Mouse (Mus musculus): ENCODE results near the gene Haghl.
"Not testable (repeated sequence)": the region's sequence is repeated elsewhere in the genome, so short reads cannot be mapped to it uniquely, and the experiment has no call there.

Haghl gene

GRCm38 (mm10) chr17:25818851-25819780 is 33.6 kb upstream of the Haghl start:
- DNase-seq = peak in 1 of 2 experiments; percentile 33

- no peak for DNase-seq
These were observed 32.2 kb upstream of the Haghl start for GRCm38 (mm10) chr17:25817662-25818061.

GRCm38 (mm10) chr17:25813471-25813870 is 28.0 kb upstream of the Haghl start:
- peak; percentile 97 to 98 for DNase-seq

- no peak for DNase-seq
These were observed 25.4 kb upstream of the Haghl start for GRCm38 (mm10) chr17:25810890-25811289.

DNA sequence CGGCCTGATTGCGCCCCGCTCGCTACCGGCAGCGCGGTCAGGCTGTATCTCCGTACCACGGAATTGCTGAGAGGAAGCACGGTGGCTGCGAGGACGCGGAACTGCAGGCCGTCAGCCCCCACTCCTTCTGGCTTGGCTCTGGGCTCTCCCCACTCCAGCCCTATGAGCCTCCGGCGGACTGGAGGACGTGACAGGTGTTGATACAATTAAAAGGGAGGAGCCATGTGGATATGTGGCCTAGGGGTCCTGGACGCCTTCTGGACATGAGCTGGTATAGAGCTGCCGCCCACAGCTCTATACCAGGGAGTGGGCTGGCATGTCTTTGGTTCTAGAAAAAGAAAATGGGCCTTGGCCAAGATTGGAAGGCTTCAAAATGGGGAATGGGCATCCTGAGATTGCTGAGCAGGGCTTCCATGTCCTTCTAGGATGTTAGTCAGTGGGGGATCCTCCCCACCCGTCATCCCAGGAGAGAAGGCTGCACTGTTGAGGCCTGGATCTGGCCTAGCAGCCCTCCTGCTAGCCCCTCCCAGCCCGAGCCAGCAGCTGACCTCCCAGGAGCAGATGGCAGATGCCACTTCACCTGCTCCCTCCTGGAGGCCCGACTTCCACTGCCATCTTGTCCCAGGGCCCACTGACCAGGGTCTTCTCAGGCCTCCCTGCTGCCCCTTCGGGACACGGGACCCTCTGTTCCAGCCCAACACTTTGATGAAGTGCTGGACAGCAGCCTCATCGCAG is 24.3 kb upstream of the Haghl start:
- no peak for DNase-seq

DNA sequence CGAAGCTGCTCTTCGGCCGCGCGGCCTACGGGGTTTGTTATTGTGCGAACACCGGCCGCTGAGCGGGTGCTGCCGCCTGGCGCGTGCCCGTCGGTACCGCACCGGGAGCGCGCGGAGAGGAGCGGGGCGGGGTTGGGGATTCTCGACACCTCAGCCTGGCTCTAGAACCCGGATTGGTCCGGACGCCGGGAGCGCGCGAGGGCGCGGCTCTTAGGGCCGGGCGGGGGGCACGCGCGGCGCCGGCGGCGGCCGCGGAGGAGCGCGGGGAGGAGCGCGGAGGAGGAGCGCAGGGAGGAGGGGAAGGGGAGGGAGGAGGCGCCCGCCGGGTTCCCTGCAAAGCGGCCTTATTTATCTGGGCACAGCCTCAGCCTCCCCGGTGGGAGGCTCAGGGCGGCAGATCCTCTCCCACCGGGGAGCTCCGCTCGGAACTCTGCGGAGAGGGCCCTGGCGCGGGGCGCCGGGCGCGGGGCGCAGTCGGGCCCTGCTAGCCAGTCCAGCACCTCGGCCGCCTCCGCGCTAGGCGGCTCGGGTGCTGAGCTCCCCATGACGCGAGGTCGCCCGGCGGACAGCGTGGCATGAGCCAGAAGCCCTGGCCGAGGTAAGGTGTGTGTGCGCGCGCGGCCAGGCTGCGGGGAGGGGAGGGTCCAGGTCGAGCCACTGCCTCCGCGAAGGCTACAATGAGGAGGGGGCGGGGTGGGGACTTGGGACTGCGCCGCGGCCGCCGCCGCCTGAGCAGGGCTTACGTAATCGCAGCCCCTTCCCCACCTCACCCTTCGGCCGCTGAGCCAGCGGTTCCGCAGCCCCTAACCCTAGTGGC is 23.5 kb upstream of the Haghl start, which contains the start of gene Fbxl16:
TSS of gene Fbxl16 (plus strand) at position 297 of the 817 bp plus-strand sequence.
- peak; percentile 72 to 81 for DNase-seq

DNA sequence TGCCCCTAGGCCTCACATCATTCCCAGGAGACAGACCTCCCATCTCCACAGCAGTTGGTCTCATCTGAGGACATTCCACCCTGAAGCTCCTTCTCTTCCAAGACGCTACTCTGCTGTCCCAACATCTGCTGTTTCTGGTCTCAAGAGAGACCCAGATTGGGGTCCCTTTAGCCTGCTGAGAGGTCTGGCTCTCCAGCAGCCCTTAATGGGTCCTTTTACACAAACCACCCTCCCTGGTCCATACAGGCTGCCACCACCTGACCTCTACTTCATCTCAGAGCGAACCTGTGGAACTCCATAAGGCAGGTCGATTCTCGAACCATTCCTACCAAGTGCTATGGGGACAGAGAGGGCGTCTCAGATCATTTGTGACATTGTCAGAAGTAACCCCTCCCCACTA is 22.6 kb upstream of the Haghl start:
- no peak for DNase-seq

DNA sequence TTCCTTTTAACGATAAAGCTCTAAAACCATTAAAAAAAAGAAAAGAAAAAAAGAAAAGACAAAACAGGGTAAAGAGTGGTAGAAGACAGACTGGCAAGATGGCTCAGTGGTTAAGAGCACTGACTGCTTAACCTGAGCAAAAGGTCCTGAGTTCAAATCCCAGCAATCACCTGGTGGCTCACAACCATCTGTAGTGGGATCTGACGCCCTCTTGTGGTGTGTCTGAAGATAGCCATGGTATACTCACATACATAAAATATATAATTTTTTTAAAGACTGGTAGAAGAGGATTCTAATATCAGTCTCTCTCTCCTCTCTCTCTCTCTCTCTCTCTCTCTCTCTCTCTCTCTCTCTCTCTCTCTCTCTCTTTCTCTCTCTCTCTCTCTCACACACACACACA is 22.0 kb upstream of the Haghl start:
- not testable (repeated sequence) for DNase-seq

GRCm38 (mm10) chr17:25806507-25806906 is 21.0 kb upstream of the Haghl start:
- DNase-seq = no peak

GRCm38 (mm10) chr17:25802825-25803517 is 17.5 kb upstream of the Haghl start:
- no peak for DNase-seq

DNA sequence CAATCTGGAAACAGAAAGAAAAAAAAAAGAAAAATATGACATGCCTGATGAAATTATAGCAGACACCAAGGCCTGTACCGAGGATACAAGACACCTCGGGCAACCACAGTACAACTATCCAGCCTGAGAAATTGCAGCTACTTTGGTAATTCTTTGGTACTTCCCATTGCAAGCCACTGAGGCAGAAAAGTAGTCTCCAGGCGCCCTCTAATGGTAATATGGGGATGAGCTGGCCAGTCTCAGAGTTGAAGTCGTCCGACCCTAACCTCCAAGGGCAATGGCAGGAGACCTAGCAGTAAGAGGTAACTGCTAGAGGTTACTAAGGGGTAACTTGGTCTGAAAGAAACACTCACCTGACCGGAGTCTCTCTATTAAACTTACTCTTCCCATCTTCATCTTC is 15.6 kb upstream of the Haghl start:
- DNase-seq = peak; percentile 70 to 77

DNA sequence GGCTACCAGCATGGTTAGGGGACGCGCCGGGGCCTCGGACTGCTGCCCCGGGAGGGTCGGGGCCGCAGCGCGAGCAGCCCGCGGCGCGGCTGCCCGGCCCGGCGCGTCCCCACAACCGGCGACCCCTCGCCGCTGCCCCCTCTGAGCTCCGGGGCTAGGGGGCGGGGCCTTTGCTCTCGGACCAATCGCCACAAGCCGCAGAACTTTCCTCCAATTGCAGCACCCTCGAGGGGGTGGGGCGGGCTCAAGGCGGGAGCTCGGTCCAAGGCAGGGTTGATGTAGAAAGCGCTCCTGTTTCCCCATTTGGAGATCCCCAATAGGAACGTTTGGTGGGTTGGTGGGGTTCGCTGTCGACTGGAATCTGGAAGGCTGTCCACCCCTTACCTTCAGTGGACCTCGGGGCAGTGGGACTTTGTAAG is 11.5 kb upstream of the Haghl start, which contains the start of gene Metrn:
TSS of gene Metrn (minus strand) at position 186 of the 419 bp plus-strand sequence.
- peak; percentile 94 to 96 for DNase-seq

- DNase-seq = peak; percentile 35 to 51
These were observed 10.8 kb upstream of the Haghl start for GRCm38 (mm10) chr17:25796211-25796771.

GRCm38 (mm10) chr17:25795609-25796092 is 10.2 kb upstream of the Haghl start, which contains the start of gene AC134908.4:
TSS of gene AC134908.4 (minus strand) at chr17:25795659.
- DNase-seq = peak; percentile 51 to 72

GRCm38 (mm10) chr17:25794998-25795397 is 9.5 kb upstream of the Haghl start:
- DNase-seq = no peak

DNA sequence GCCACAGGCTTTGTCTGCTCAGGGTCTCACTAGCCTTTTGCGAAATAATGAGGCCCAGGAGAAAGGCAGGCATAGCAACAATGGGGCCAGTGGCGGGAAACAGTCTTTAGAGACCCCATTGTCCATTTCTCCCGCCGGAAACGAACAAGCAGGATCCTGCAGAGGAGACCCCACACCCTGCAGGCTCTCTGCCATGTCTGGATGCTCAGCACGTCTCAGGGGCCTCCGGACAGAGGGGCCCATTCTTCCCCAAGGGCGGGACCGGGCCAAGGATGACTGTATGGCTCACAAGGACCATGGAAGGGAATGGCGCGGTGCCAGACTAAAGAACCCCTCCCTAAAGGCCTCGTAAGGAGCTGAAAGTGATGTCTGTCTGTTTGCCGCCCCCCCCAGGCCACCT is 8.7 kb upstream of the Haghl start:
- no peak for DNase-seq

DNA sequence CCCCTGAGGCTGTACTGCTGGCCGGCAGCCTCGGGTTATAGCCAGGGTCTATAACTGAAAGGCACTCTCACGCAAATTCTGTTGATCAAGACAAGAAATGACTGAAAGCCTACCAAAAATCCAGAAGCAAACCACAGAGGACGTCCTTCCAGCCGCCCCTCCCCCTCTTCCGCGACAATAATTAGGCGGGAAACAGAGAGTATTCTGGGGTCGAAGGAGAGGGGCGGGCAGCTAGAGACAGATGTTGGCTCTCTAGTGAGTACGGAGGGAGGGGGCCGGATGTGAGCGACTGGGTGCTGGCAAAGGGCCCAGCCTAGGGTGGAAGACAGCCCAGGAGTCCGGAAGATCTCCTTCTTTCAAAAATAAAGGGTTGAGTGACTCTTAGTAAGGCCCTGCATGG is 7.1 kb upstream of the Haghl start, which contains the start of gene Fam173a:
TSS of gene Fam173a (minus strand) at position 287 of the 400 bp plus-strand sequence.
- DNase-seq = peak; percentile 90 to 94

DNA sequence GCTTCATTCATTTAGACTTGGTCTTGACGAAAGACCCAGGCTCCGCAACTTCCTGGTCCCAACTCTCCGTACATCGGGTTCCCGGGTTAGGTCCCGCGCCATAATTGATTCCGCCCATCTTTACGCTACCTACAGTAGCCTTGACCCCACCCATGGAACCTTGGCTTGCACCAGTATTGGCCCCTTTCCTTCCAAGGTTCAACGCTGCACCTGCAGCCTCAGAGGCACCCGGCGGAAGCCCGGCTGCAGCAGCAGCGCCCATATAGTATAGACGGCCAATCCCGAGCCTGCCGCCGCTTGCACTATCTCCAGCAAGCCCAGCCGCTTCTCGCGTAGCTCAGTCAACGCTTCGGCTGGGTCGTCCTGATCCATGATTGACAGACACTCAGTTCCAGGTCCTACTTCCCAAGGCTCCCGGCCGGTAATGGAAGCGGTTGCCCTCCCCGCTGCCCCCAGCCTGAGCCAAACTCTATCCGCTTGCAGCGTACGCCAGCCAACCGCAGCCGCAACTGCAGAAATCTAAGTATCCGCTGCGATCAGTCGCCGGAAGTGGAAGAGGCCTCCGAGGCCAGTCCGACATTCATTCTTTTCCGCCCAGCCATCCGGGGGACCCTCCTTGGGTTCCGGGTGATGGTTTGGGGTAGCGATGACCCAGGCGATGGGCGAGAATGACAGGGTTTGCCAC is 6.5 kb upstream of the Haghl start:
- peak; percentile 90 to 92 for DNase-seq

DNA sequence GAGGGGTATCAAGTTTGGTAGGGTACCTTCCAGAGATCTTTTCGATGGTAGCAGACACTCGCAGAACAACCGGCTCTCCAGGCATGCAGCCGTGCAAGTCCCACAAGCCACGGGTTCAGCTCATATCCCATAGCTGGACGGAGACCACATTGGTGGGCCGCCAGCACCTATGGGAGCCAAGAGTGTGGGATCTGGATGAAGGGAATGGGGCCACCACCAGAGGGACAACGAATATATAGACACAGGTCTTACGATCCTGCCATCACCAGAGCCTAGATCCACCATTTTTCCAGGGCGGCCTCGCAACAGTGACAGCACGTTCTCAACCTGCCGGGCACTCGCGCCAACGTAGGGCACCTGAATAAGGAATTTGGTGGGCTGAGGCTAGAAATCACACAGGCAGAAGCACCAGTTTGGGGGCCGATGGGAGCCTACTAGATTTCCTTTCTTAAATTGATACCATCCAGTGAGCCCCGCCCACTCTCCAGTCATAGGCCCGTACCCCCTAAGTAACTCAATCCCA is 5.9 kb upstream of the Haghl start:
- DNase-seq = no peak

- DNase-seq = no peak
These were observed 1.5 kb upstream of the Haghl start for GRCm38 (mm10) chr17:25786781-25787504.
